Mouse (Mus musculus): ENCODE measurements around the gene Slc39a11. TPM values are rescaled to one million over a fixed set of nuclear protein-coding genes. Genes with fewer than 3 reads are reported as not detected.

Gene Slc39a11
- polyA plus RNA-seq, 1 experiment = 16.9 TPM

- H3K4me1 ChIP-seq (ENCODE audit: control insufficient read depth, insufficient read depth, low read length) = peaks cover 2% of the 10 kb centered on the region; the same call in 1 of the 2 replicates
- WGBS = under 1% methylated on average over 42 of the region's 42 CpGs
- H3K4me3 ChIP-seq (replicated peaks; ENCODE audit: extremely low read depth, low read depth, low read length) = peak overlapping the region; percentile 76
- TF ChIP-seq CTCF (IDR thresholded peaks at IDR 0.05; ENCODE audit: insufficient read depth, low read length) (no peak), POLR2A (IDR thresholded peaks at IDR 0.05; ENCODE audit: borderline replicate concordance, extremely low read depth, low read depth, low read length) (peak; percentile 95; the same call in 1 of the 2 replicates)
- peak; percentile 70 for DNase-seq
Observed at GRCm38 (mm10) chr11:113201470-113201997, 448.3 kb downstream of the Slc39a11 start.

- peak overlapping the region; percentile 76 for H3K4me3 ChIP-seq (replicated peaks; ENCODE audit: extremely low read depth, low read depth, low read length)
- no peak for TF ChIP-seq CTCF (IDR thresholded peaks at IDR 0.05; ENCODE audit: insufficient read depth, low read length)
- TF ChIP-seq POLR2A (IDR thresholded peaks at IDR 0.05; ENCODE audit: borderline replicate concordance, extremely low read depth, low read depth, low read length) = no peak
- no peak for DNase-seq
- peaks cover 2% of the 10 kb centered on the region; the same call in 1 of the 2 replicates for H3K4me1 ChIP-seq (ENCODE audit: control insufficient read depth, insufficient read depth, low read length)
- 14% methylated on average over 15 of the region's 15 CpGs for WGBS
Observed at GRCm38 (mm10) chr11:113200901-113201300, 449.0 kb downstream of the Slc39a11 start.

- Histone ChIP-seq H3K4me1 (ENCODE audit: control insufficient read depth, insufficient read depth, low read length) (peaks cover 2% of the 10 kb centered on the region; the same call in 1 of the 2 replicates), H3K4me3 (replicated peaks; ENCODE audit: extremely low read depth, low read depth, low read length) (no peak overlapping the region)
- 69% methylated on average over 15 of the region's 15 CpGs for WGBS
- no peak for TF ChIP-seq CTCF (IDR thresholded peaks at IDR 0.05; ENCODE audit: insufficient read depth, low read length)
- TF ChIP-seq POLR2A (IDR thresholded peaks at IDR 0.05; ENCODE audit: borderline replicate concordance, extremely low read depth, low read depth, low read length) = no peak
- DNase-seq = no peak
Observed at GRCm38 (mm10) chr11:113198586-113198985, 451.3 kb downstream of the Slc39a11 start.

- 71% methylated on average over 8 of the region's 8 CpGs for WGBS
- Histone ChIP-seq H3K4me3 (replicated peaks; ENCODE audit: extremely low read depth, low read depth, low read length) (no peak overlapping the region), H3K4me1 (ENCODE audit: control insufficient read depth, insufficient read depth, low read length) (peaks cover 2% of the 10 kb centered on the region; the same call in 1 of the 2 replicates)
- TF ChIP-seq POLR2A (IDR thresholded peaks at IDR 0.05; ENCODE audit: borderline replicate concordance, extremely low read depth, low read depth, low read length) (no peak), CTCF (IDR thresholded peaks at IDR 0.05; ENCODE audit: insufficient read depth, low read length) (no peak)
- no peak for DNase-seq
Observed at GRCm38 (mm10) chr11:113197624-113198023, 452.3 kb downstream of the Slc39a11 start.

- 82% methylated on average over 19 of the region's 19 CpGs for WGBS
- TF ChIP-seq POLR2A (IDR thresholded peaks at IDR 0.05; ENCODE audit: borderline replicate concordance, extremely low read depth, low read depth, low read length) = no peak
- TF ChIP-seq CTCF (IDR thresholded peaks at IDR 0.05; ENCODE audit: insufficient read depth, low read length) = no peak
Observed at GRCm38 (mm10) chr11:113196234-113197007, 453.5 kb downstream of the Slc39a11 start.

More at GRCm38 (mm10) chr11:113196234-113197007, 453.5 kb downstream of the Slc39a11 start:
- no peak overlapping the region for H3K4me3 ChIP-seq (replicated peaks; ENCODE audit: extremely low read depth, low read depth, low read length)
- peaks cover 2% of the 10 kb centered on the region; the same call in 1 of the 2 replicates for H3K4me1 ChIP-seq (ENCODE audit: control insufficient read depth, insufficient read depth, low read length)
- DNase-seq = no peak

Other genes starting within 250 kb of the Slc39a11 start
- gene Sstr2, start 30.7 kb downstream of the Slc39a11 start, polyA plus RNA-seq (2012; rRNA removed) = 2.6 and 4.0 TPM in 2 replicates
- gene Cog1, start 910 bp downstream of the Slc39a11 start, polyA plus RNA-seq (2012; rRNA removed) = 43.9 and 45.9 TPM in 2 replicates
- gene Fam104a, start 34.1 kb upstream of the Slc39a11 start, polyA plus RNA-seq (2012; rRNA removed) = 21.2 and 31.7 TPM in 2 replicates
- gene D11Wsu47e, start 34.3 kb upstream of the Slc39a11 start, polyA plus RNA-seq (2012; rRNA removed) = 6.2 and 7.1 TPM in 2 replicates
- 0.09 TPM in 1 of 2 replicates, not detected in the other for gene Cpsf4l, start 59.9 kb upstream of the Slc39a11 start, polyA plus RNA-seq (2012; rRNA removed)
- 80.4 and 115 TPM in 2 replicates for gene Cdc42ep4, start 101.8 kb upstream of the Slc39a11 start, polyA plus RNA-seq (2012; rRNA removed)